Mouse (Mus musculus) right cerebral cortex, postnatal 25 days (tissue): Measurements from ENCODE around the gene Acot7.

Experiments
- DNase-seq: peaks from one replicate; pipeline ENCODE4 v3.0.0; 2022

Acot7 gene

GRCm38 (mm10) chr4:152250615-152251014 lies 72.7 kb downstream of the Acot7 start:
- no peak for DNase-seq

GRCm38 (mm10) chr4:152253183-152253759 lies 75.3 kb downstream of the Acot7 start:
- no peak for DNase-seq

- DNase-seq: peak; percentile 68
Observed at GRCm38 (mm10) chr4:152257070-152257469, 79.1 kb downstream of the Acot7 start.

- no peak for DNase-seq
Observed at GRCm38 (mm10) chr4:152260451-152260850, 82.5 kb downstream of the Acot7 start.

- DNase-seq: no peak
Observed at GRCm38 (mm10) chr4:152262187-152262586, 84.3 kb downstream of the Acot7 start.

GRCm38 (mm10) chr4:152263089-152263488 lies 85.2 kb downstream of the Acot7 start:
- no peak for DNase-seq

- no peak for DNase-seq
Observed at GRCm38 (mm10) chr4:152263512-152264176, 85.7 kb downstream of the Acot7 start.

GRCm38 (mm10) chr4:152264177-152264530 lies 86.2 kb downstream of the Acot7 start:
- DNase-seq: no peak

GRCm38 (mm10) chr4:152264867-152265568 lies 87.1 kb downstream of the Acot7 start:
- DNase-seq: no peak

- DNase-seq: no peak
Observed at GRCm38 (mm10) chr4:152265791-152266190, 87.9 kb downstream of the Acot7 start.

- peak; percentile 59 for DNase-seq
Observed at GRCm38 (mm10) chr4:152266236-152266895, 88.4 kb downstream of the Acot7 start.

GRCm38 (mm10) chr4:152267748-152268369 lies 89.9 kb downstream of the Acot7 start:
- DNase-seq: no peak

GRCm38 (mm10) chr4:152269967-152270366 lies 92.0 kb downstream of the Acot7 start:
- no peak for DNase-seq

- no peak for DNase-seq
Observed at GRCm38 (mm10) chr4:152270599-152270998, 92.7 kb downstream of the Acot7 start.

GRCm38 (mm10) chr4:152271334-152271733 lies 93.4 kb downstream of the Acot7 start:
- no peak for DNase-seq

GRCm38 (mm10) chr4:152272006-152272405 lies 94.1 kb downstream of the Acot7 start:
- no peak for DNase-seq

GRCm38 (mm10) chr4:152272449-152273049 lies 94.6 kb downstream of the Acot7 start:
- DNase-seq: no peak

- DNase-seq: no peak
Observed at GRCm38 (mm10) chr4:152273191-152273590, 95.3 kb downstream of the Acot7 start.

- DNase-seq: peak; percentile 64
Observed at GRCm38 (mm10) chr4:152273621-152274236, 95.8 kb downstream of the Acot7 start, which contains the start of gene Gpr153. Gene Gpr153 (plus strand): TSS chr4:152274232.

GRCm38 (mm10) chr4:152274681-152275131 lies 96.8 kb downstream of the Acot7 start:
- no peak for DNase-seq

GRCm38 (mm10) chr4:152276389-152277347 lies 98.7 kb downstream of the Acot7 start:
- DNase-seq: no peak
